Mouse (Mus musculus): ENCODE measurements around the gene Grb2. TPM values are rescaled to one million over a fixed set of nuclear protein-coding genes. Genes with fewer than 3 reads are reported as not detected.

Grb2 gene
- total RNA-seq (2022) = 100 to 1,000 TPM; 136 to 165 (median 160) TPM

DNA sequence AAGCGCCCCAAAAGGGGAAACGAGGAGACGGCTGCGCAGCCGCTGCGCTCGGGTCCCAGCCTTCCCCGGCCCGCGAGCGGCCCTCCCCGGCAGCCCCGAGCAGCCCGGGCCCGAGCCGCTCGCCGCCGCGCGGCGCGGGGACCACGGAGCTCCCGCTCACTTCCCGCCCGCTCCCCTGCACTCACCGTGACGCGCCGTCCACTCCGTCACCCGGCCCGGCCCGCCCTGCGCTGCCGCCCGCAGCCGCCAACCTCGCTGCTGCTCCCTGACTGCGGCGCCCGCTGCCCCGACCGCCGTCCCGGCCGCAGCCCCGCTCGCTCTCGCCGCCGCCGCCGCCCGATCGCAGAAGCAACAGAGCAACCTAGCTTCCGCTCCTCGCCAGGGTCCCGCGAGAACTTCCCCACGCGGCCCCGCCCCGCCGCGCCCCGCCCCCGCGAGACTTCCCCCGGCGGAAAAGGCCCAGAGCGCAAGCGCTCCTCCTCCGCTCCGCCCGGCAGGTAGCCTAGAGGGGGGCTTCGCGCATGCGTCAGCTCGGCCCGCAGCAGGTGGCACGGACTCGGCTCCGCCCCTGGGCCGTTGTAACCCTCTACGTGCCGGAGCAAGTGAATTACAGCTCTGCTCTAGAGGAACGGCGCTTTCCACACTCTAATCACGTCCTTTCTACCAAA lies at the start of gene Grb2:
Grb2 (minus strand) TSS at position 389 of the 668 bp plus-strand sequence.
- peak; percentile 96 for DNase-seq

DNA sequence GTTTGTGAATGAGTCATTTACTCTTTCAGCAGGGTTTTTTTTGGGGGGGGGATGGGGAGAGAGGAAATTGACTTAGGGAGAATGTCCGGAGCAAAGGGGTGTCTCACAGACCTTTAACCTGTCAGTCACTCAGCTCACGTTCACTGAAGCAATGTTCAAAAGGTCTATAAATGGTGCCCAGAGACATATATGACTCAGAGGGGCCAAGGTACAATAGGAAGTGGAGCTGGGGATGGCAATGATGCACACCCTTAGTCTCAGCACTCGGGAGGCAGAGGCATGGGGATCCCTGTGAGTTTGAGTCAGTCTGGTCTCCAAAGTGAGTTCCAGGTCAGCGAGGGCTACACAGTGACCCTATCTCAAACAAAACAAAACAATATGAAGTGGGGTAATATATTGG lies 45.1 kb upstream of the Grb2 start:
- DNase-seq = no peak

DNA sequence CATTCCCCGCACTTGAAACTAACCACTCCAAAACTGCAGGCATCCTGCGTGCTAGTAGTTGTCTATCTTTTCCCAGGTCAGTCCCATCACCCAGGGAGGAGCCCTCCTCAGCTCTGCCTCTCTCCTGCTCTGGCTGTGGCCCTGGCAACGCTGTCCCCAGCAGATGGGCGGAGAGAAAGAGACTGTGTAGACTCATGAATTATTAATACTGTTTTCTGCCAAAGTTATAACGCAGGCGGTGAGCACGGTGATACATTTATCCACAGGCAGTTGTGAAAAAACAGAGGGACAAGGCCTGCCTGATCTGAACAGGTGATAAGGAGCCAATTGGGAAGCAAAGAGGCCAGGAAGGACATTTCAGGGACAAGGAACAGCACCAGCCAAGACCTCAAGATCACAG lies 44.3 kb upstream of the Grb2 start:
- DNase-seq = no peak

DNA sequence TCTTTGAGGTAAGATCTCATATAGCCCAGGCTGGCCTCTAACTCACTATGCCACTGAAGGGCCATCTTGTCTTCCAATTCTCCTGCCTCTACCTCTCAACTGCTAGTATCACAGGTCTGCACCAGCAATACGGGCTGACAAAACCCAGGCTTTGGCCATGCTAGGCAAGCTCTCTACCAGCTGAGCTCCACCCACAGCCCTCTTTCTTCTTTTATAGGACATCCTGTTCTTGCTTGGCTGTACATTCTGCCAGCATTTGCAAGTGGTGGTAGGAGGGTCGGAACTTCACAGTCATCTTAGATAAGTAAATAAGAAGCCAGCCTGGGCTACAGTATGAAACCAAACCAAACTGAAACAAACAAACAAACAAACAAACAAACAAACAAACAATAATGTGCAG lies 43.3 kb upstream of the Grb2 start:
- no peak for DNase-seq

DNA sequence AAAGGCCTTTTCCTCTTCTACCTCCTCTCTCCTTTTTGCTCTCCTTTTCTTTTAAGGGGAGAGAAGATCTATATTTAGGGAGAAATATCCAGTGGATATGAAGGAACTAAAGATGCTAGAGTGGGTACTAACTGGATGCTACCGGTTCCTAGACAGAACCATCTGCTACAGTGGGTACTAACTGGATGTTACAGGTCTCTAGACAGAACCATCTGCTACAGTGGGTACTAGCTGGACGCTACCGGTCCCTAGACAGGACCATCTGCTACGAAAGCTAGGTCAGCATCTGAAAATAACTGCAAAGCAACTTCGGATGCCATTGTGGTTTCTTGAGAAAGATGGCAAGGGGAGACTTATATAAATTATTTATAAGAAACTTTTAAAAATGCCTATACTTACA lies 41.4 kb upstream of the Grb2 start:
- DNase-seq = no peak

DNA sequence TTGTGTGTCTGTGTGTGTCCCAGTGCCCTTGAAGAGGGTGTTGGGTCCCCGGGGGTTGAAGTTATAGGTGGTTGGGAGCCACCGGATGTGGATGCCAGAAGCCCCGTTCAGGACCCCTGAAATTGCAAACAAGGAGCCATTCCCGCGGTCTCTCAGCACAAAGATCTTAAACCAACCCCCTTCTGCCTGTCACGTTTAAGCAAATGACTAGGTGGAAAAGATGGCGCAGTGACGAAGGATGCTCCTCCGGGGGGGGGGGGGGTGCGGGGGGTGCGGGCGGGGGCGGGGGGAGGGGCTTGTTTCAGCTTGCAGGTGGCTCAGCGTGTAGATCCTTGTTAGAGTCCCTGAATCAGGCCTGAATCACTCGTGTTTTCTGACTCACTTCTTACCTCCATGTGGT lies 39.0 kb upstream of the Grb2 start:
- DNase-seq = no peak

DNA sequence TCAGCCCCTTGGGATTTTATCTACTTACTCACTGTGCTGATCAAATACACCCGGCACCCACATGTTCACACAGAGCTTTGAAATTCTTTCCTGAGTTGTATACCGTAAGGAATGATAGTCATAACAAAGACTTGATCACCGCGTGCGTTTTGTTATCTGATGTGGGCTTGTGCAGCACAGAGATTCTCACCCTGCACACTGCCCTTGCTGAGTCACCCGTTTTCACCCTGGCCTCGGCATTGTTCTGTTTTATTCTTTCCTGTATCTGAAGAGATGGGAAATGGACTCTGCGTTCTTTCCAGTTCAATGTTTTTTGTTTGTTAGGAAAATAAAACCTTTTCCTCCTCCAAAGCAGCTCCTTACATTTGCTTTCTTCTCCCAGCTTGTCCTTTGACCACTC lies 38.4 kb upstream of the Grb2 start:
- no peak for DNase-seq

DNA sequence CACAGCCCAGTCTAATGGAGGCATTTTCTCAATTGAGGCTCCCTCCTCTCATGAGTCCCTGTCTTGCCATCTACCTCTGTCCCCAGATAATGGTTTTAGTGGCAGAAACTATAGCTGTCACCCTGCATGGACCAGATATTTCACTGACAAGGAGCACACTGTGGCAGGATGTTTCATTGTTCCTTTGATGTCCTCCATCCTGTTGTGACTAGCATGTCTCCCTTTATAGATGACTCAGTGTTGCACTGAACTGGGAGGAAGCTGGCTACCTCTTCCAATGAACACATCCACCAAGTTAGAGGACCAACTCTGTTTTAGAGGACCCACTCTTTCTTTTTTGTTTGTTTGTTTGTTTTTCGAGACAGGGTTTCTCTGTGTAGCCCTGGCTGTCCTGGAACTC lies 37.7 kb upstream of the Grb2 start:
- no peak for DNase-seq

DNA sequence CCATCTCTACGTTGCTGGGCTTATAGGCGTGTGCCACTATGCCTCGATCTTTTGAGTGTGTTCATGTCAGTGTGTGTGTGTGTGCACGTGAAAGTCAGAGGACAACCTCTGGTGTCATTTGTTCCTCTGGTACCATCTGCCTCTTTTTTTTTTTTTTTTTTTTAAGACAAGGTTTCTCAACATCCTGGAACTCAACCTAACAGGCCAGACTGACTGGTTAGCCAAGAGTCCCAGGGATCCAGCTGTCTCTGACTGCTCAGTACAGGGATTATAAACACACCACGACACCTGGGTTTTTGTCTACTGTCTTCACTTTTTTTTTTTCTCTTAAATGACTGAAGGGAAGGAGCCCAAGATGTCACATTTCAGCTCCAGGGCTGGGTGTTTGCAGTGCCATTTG lies 36.0 kb upstream of the Grb2 start:
- DNase-seq = no peak

DNA sequence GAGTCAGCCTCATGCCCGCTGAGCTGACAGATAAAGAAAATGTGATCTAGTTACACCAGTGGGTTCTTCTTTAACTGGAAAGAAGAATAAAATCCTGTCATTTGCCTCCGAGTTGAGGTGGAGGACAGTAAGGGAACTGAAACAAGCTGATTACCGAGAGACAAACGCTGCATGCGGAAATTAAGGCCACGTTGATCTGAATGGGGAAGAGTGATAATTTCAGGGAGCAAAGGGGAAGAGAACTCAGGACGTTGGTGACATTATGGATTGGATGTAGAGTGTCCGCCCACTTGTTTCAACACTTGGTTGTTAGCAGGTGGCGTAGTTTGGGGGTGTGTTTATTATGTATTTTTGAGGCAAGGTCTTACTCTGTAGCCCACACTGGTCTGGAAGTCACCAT lies 34.5 kb upstream of the Grb2 start:
- DNase-seq = no peak

DNA sequence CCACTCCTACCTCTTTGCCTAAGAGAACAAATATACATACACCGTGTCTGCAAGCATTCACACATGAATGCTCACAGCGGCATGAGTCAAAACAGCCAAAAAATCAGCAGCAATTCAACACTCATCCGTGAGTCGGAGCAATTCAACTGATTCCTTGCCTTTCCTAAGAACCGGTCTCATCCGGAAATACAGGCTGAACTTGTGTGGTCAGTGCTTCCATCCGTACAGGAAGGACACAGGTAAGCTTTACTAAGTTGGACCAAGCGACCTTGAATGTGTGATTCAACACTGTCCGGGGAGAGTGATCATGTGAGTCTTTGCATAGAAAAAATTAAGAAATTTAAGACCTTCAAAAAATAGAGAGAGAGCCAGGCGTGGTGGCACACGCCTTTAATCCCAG lies 32.7 kb upstream of the Grb2 start:
- DNase-seq = no peak

DNA sequence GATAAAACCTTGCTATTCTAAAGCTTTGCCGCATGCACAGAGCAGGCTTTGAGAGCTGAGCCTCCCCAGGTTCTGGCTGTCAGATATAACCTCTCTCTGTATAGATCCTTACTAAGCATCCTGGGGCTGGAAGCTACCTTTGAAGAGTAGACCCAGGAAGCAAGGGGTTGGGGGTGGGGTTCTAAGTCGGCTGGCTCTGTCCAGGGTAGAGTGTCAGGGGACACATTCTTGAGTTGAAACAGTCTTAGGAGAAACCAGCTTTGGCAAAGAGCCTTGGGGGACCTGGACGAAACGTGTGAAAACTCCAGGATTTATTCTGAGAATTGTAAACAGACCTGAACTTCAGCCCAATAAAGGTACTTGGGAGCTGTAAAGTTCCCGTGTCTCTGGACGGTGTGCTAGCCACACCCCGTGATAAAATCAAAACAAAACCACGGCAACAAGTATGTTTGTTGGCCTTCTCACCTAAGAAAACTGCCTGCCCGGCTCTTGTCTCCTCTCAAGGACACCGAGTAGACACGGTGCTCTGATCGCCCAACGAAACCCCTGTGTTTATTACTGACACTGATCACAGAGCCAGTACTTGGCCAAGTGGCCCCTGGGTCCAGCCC lies 30.0 kb upstream of the Grb2 start:
- no peak for DNase-seq

DNA sequence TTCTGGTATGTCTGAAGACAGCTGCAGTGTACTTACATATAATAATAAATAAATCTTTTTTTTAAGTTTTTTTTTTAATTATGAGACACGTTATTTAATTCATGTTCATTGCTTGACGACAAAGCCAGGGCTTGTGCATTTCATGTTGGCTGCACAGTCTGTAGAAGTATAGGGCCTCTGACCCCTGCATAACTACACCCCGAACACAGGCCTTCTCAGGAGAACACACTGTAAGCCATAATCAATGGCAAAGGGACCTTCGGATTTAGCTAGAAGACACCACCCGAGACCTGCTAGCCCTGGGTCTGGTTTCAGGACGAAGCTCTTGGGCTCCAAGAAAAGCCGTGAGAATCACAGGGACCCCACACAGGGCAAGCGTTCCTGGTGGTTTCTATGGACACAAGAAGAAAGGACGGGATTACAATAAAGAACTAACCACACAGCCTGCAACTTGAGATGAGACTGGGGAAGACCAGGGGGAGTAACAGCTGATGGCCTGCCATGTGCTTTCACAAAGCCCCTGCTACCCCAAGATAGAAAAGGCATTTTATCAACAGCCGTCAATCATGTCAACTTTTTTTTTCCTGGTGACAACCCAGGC lies 29.3 kb upstream of the Grb2 start:
- DNase-seq = no peak

DNA sequence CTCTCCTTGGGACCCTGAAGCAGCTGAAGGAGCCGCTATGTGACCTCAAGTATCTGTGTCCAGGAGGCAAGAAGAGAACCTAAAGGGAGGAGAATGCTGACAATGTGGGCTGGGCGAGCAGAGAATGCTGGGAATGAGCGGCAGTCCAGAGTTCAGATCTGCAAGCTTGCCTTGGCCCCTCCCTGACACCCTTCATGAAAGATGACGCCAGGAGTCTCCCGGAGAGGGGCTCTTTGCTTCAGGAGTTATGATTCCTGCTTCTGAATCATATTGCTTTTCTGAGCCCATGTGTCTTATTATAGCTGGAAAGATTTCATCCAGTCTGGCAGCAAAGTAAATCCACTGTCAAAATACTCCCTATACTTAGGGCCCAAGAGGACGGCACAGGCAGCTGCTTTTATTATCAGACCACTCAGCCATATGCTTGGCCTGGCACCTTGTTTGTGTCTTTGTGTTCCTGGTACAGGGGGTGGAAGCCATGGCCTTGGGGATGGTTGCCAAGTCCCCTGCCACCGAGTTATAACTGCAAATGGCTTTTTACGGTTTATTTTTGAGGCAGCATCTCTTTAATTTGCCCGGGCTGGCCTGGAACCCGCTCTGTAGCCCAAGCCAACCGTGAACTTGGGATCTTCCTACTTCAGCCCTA lies 25.8 kb upstream of the Grb2 start:
- DNase-seq = no peak

DNA sequence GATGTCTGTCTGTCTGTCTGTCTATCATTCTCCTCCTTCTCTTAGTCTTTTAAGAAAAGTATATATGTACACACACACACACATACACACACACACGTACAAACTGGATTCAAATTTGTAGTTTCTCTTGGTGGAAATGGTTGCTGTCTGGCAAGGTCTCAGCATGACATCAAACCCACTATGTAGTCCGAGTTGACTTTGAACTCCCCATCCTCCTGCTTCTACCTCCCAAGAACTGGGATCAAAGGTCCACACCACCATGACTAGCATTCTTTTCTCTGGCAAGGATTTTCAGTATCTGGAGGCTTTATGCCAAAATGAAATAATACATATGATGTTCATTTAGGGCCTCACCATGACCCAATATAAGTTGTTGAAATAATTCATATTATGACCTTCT lies 14.8 kb upstream of the Grb2 start:
- DNase-seq = no peak

DNA sequence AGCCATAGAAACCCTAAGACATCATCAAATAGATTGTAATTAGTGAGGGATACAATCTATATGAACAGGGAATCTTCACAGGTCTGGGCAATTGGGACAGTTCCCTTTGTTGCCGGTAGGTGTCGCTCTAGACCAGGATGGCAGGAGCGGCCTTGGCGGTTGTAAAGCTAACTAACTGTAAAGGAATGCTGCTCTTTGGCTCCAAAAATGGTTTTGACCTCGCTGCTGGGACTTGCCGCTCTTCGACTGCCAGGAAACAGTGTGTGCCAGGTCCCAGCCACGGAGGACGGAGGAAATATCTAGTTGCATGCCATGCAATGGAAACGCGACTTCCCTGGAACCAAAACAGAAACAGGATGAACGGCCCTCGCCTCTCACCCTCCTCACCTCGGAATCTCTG lies 14.2 kb upstream of the Grb2 start:
- DNase-seq = peak; percentile 88

DNA sequence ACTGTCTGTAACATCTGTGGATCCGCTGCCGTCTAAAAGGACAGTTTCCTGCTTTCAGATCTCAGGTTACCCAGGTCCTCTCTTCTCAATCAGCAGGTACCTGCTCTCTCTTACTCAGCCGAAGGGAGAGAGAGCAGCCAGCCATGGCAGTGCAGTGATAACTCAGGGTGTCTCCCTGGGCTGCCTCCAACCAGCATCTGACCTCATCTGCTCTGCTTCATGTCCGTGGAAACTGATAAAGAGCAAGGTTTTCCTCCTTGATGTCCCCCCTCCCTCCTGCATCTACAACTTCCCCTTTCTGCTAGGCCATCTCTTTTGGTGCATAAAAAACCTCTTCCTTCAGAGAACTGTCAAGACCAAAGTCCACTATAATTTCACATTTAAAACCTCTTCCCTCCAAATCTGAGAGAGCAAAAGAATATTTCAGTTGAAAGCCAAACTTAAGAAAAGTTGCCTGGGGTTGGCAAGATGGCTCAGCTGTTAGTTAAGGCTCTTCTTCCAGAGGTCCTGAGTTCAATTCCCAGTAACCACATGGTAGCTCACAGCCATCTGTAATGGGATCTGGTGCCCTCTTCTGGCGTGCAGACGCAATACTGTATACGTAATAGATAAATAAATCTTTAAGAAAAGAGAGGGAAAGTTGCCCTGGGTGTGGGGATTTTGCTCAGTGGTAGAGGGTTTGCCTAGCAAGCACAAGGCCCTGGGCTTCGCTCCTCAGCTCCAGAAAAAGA lies 9.4 kb upstream of the Grb2 start:
- DNase-seq = no peak

DNA sequence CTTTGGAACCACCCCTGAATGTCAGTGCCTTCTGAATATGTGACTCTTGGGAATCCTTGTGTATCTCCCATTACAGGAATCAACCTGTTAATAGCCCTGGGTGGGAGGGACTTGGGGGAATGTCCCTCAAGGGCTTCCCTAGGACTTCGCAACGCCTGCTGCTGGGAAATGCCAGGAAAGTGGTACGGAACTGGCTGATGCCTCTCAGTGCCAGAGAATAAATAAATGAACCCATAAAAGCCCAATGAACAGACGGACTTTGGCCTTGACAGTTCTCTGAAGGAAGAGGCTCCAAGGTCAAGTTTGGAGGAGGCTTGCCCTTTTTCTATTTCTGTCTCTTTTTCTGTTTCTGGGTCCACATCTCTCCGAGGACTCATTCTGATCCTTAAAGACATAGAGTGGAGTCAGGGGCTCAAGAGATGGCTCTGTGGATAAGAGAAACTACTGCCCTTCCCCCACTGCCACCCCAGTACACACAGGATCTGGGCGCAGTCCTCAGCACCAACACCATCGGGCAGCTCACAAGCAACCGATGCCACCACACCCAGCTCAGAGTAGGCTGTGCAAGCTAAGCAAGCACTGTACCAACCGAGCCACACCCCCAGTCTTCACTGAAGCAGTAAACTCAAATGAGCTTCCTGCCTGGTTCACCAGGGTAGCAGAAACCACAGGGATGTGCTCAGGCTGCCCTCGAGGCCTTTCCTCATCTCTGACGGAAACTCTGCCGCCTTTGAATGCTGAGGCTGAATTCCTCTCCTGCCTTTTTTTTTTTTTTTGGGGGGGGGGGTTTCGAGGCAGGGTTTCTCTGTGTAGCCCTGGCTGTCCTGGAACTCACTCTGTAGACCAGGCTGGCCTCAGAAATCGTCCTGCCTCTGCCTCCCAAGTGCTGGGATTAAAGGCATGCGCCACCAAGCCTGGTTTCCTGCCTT lies 8.3 kb upstream of the Grb2 start:
- DNase-seq = no peak

DNA sequence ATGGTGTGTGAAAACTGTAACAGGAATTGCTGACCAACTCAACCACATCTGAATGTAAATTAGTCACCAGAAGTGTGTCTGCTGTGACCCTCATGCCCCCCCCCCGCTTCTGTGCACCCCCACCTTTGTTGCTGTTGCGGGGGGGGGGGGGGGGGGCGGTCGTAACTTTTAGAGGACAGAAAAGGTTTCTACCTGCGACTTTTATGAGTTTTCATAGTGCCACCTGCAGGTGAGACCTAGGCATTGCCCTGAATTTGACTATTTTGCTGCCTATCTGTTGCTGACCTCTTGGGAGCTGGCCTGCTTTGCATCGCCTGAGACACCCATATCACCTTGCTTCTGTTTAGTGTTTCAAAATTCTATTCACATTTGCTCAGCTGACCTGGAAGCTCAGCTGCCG lies 6.1 kb upstream of the Grb2 start:
- no peak for DNase-seq

DNA sequence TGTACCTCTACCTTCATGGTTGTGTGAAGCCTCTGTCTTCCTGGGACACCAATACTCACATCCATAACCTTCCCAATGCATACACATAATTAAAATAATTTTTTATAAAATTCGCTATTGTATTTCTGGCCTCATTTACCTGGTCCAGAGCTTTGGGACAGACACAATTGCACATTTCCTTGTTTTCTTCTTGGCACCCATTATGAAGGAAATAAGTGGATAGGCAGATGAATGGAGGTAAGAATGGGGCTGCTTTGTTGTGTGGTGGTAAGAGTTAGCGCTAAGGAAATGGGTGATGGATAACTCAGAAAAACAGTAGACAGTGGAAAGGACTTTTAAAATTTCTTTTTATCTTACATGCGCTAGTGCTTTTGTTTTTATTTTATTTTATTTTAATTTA lies 5.0 kb upstream of the Grb2 start:
- DNase-seq = no peak

DNA sequence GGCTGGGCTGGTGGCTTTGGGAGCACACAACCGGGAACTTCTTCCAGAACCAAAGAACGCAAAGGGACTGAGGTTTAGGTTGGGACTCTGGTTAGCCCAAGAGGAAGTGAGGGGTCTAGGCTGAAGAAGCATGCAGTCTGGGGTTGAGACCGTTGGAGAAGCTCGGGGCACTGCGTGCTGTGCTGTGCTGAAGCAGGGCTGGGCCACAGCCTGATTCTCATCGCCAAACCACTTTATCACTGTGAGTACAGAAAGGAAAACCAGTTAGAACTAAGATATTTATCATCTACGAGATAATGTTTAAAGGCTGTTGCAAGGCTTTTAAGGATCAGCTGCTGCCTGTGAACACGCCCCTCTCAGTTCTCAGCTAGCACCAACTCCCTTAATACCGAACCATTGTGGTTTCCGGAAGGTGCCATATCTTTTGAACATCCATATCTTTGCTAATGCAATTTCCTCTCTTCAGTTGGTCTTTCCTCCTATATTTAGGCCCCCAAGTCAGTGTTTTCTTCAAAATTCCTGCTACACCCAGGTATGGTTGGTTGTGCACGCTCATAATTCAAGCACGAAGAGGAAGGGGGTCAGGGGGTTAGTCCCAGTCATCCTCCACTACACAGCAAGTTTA lies 4.4 kb upstream of the Grb2 start:
- no peak for DNase-seq

DNA sequence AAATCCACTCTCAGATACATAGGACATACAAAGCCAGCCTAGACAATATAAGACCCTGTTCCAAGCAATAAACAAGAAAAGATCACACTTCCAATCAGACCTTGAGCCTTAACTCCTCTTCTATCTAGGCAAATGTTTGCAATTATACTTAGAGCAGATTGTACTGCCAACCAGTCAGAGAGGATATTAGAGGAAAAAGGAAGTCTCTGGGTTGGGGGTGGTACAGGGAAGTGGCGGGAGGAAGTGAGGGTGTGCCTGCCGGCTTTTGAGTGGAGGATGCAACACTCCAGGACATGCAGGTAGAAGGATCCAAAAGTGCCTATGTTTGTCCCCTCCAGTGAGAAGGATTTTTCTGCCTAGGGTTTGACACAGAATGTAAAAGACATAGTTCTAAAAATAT lies 3.9 kb upstream of the Grb2 start:
- no peak for DNase-seq
